Mouse (Mus musculus) midbrain, postnatal 0 days (tissue): Measurements from ENCODE around the gene Dcaf5. TPM values are rescaled to one million over a fixed set of nuclear protein-coding genes. Genes with fewer than 3 reads are reported as not detected.
A peak's percentile ranks its signal among the peaks of the same experiment; 100 is the strongest.

Source experiments
- ATAC-seq: fragments of 200-750 bp; cut with Nextera tagmentation; 2 replicates; pipeline ENCODE4 v1.8.0; 2017; ENCODE audit warnings: moderate number of reproducible peaks, mild to moderate bottlenecking, moderate TSS enrichment, moderate library complexity; ENCODE audit not compliant: low FRiP score
- DNase-seq: peaks from one replicate; pipeline ENCODE4 v3.0.0-alpha.2; 2015; ENCODE audit warnings: low spot score
- H3K27ac ChIP-seq: fragments of 300-500 bp; sonication (generic); 2 replicates; pipeline ENCODE4 v1.5.1; 2014; ENCODE audit warnings: low read depth, mild to moderate bottlenecking, low read length, mixed read lengths
- H3K27me3 ChIP-seq: fragments of 300-500 bp; sonication (generic); 2 replicates; pipeline ENCODE4 v1.6.1; 2014; ENCODE audit warnings: low read length, control low read depth, mixed read lengths; ENCODE audit not compliant: insufficient read depth
- H3K36me3 ChIP-seq: fragments of 300-500 bp; sonication (generic); 2 replicates; pipeline ENCODE4 v1.6.1; 2014; ENCODE audit warnings: low read length, control low read depth, mixed read lengths; ENCODE audit not compliant: insufficient read depth
- H3K4me1 ChIP-seq: fragments of 300-500 bp; sonication (generic); 2 replicates; pipeline ENCODE4 v1.6.1; 2014; ENCODE audit warnings: mild to moderate bottlenecking, control low read depth, antibody characterized with exemption, low read length, mixed read lengths; ENCODE audit not compliant: insufficient read depth
- H3K4me2 ChIP-seq: fragments of 300-500 bp; sonication (generic); 2 replicates; pipeline ENCODE4 v1.6.1; 2014; ENCODE audit warnings: low read depth, mild to moderate bottlenecking, low read length, mixed read lengths; ENCODE audit not compliant: poor library complexity, severe bottlenecking
- H3K4me3 ChIP-seq: fragments of 300-500 bp; sonication (generic); 2 replicates; pipeline ENCODE4 v1.5.1; 2014; ENCODE audit warnings: low read depth, mild to moderate bottlenecking, low read length, moderate library complexity
- H3K9ac ChIP-seq: fragments of 300-500 bp; sonication (generic); replicated peaks from 2 replicates; pipeline ENCODE4 v1.6.1; 2014; ENCODE audit warnings: mild to moderate bottlenecking, low read length, moderate library complexity, mixed read lengths; ENCODE audit not compliant: poor library complexity, severe bottlenecking
- H3K9me3 ChIP-seq: fragments of 300-500 bp; sonication (generic); 2 replicates; pipeline ENCODE4 v1.6.1; 2016; ENCODE audit warnings: low read length, control low read depth
- CTCF ChIP-seq: IDR thresholded peaks from 2 replicates; pipeline ENCODE4 v1.5.1; 2016; ENCODE audit warnings: antibody characterized with exemption, mild to moderate bottlenecking
- WGBS: fragments of 180-500 bp; shearing (Covaris S2); extraction: QIAGEN DNeasy Blood & Tissue Kit; methylation state at CpG from one replicate; pipeline ENCODE4 v1.1.7; 2014; 5-methylcytosine and 5-hydroxymethylcytosine counted together
- microRNA-seq: library from miRNA; unstranded; fragments of <30 nt; microRNA quantifications from one replicate; pipeline ENCODE4, GENCODE M21; 2016; ENCODE audit warnings: borderline number of aligned reads
- polyA plus RNA-seq: library from polyadenylated mRNA; unstranded; fragments of >200 nt; fragmentation: Nextera tagmentation; extraction: Ambion mirVana; gene quantifications from 2 replicates; pipeline ENCODE4 v1.2.1, GENCODE M21; 2015
- total RNA-seq: library from RNA; depleted of rRNA; stranded (reverse); fragments of >200 nt; gene quantifications from 2 replicates; pipeline ENCODE4 v1.2.3, GENCODE M21; 2014; rRNA removed

The Dcaf5 gene
- total and polyA plus RNA-seq, 2 experiments from 2014 or later: 17.6 to 97.6 TPM

GRCm38 (mm10) chr12:80289722-80290121 lies 146.7 kb downstream of the Dcaf5 start:
- 72% methylated on average over 3 of the region's 3 CpGs for WGBS
- no peak overlapping the region for H3K27ac ChIP-seq
- no peaks in the 10 kb centered on the region for H3K27me3 ChIP-seq
- DNase-seq (no peak), ATAC-seq (no peak)
- H3K9ac ChIP-seq: no peak overlapping the region
- no peaks in the 10 kb centered on the region for H3K4me1 ChIP-seq
- no peak overlapping the region for H3K4me3 ChIP-seq
- no peaks in the 10 kb centered on the region for H3K9me3 ChIP-seq
- no peak for TF ChIP-seq CTCF
- no peaks in the 10 kb centered on the region for H3K36me3 ChIP-seq
- no peak overlapping the region for H3K4me2 ChIP-seq

DNA sequence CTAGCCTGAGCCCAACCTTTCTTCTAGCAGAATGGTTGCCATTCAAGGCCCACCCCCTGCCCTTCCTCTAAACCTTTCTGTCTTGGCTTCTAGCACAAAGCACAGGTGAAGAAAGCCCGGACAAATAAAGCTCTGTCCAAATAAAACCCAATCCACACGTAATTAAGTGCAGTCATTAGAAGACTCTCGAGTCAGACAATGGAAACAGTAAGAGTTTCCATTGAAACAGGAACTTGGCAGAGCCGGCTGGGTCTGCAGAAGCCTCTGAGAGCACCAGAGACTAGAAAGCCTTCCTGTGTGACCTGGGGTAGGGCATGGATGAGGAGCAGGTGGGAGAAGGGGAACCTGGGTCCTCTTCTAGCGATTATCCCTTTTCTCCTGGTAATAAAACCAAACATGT lies 150.5 kb downstream of the Dcaf5 start:
- DNase-seq: no peak
- no peaks in the 10 kb centered on the region for H3K4me1 ChIP-seq
- H3K27ac ChIP-seq: no peak overlapping the region
- no peak overlapping the region for H3K4me2 ChIP-seq
- H3K9me3 ChIP-seq: no peaks in the 10 kb centered on the region
- no peaks in the 10 kb centered on the region for H3K36me3 ChIP-seq
- no peak for ATAC-seq
- no peak for TF ChIP-seq CTCF
- WGBS: 72% methylated on average over 5 of the region's 5 CpGs
- no peak overlapping the region for H3K4me3 ChIP-seq
- no peaks in the 10 kb centered on the region for H3K27me3 ChIP-seq
- H3K9ac ChIP-seq: no peak overlapping the region

Small RNA genes within 50 kb of the gene (microRNA-seq; reads per million reads assigned to microRNA genes)
- gene Mir1843a: 196 reads per million, percentile 52 among the genes with 10 or more reads in this experiment

Other genes with a start within 250 kb of the Dcaf5 start
- 17.1 and 18.0 TPM in 2 replicates for gene Actn1, start 176.2 kb downstream of the Dcaf5 start, total RNA-seq
- 6.2 and 7.4 TPM in 2 replicates for gene Actn1, start 176.2 kb downstream of the Dcaf5 start, polyA plus RNA-seq
- gene Exd2, start 26.5 kb upstream of the Dcaf5 start, total RNA-seq: 40.0 and 43.1 TPM in 2 replicates
- 31.5 and 32.7 TPM in 2 replicates for gene Exd2, start 26.5 kb upstream of the Dcaf5 start, polyA plus RNA-seq
- gene Galnt16, start 81.7 kb upstream of the Dcaf5 start, total RNA-seq: 83.0 and 83.5 TPM in 2 replicates
- gene Galnt16, start 81.7 kb upstream of the Dcaf5 start, polyA plus RNA-seq: 41.1 and 41.6 TPM in 2 replicates
- 17.6 and 23.9 TPM in 2 replicates for gene Slc39a9, start 207.3 kb upstream of the Dcaf5 start, total RNA-seq
- gene Slc39a9, start 207.3 kb upstream of the Dcaf5 start, polyA plus RNA-seq: 19.3 and 19.7 TPM in 2 replicates
- 69.5 and 83.4 TPM in 2 replicates for gene Erh, start 207.7 kb upstream of the Dcaf5 start, total RNA-seq
- 281 and 289 TPM in 2 replicates for gene Erh, start 207.7 kb upstream of the Dcaf5 start, polyA plus RNA-seq